Mouse (Mus musculus): Measurements from ENCODE around the gene Lrpprc.

Lrpprc gene

GRCm38 (mm10) chr17:84716252-84716872 is 74.2 kb downstream of the Lrpprc start:
- no peak for DNase-seq (ENCODE audit: low spot score in 2 of 2)

- DNase-seq (ENCODE audit: low spot score in 2 of 2): peak in 1 of 2 experiments; percentile 16
Measured at GRCm38 (mm10) chr17:84714930-84715329, 75.7 kb downstream of the Lrpprc start.

- DNase-seq (ENCODE audit: low spot score in 2 of 2): peak in 1 of 2 experiments; percentile 30
Measured at GRCm38 (mm10) chr17:84713563-84714164, 76.9 kb downstream of the Lrpprc start.

- DNase-seq (ENCODE audit: low spot score in 2 of 2): peak; percentile 68 to 72
Measured at GRCm38 (mm10) chr17:84709403-84709851, 81.2 kb downstream of the Lrpprc start.

GRCm38 (mm10) chr17:84708818-84709217 is 81.8 kb downstream of the Lrpprc start:
- DNase-seq (ENCODE audit: low spot score in 2 of 2): no peak

- DNase-seq (ENCODE audit: low spot score in 2 of 2): no peak
Measured at GRCm38 (mm10) chr17:84707407-84707806, 83.2 kb downstream of the Lrpprc start.

- DNase-seq (ENCODE audit: low spot score in 2 of 2): peak; percentile 79 to 80
Measured at GRCm38 (mm10) chr17:84698727-84699126, 91.9 kb downstream of the Lrpprc start.

GRCm38 (mm10) chr17:84696537-84696936 is 94.1 kb downstream of the Lrpprc start:
- DNase-seq (ENCODE audit: low spot score in 2 of 2): no peak

GRCm38 (mm10) chr17:84693741-84694140 is 96.8 kb downstream of the Lrpprc start:
- DNase-seq (ENCODE audit: low spot score in 2 of 2): no peak

GRCm38 (mm10) chr17:84690111-84690510 is 100.5 kb downstream of the Lrpprc start:
- no peak for DNase-seq (ENCODE audit: low spot score in 2 of 2)

GRCm38 (mm10) chr17:84689316-84689715 is 101.3 kb downstream of the Lrpprc start:
- no peak for DNase-seq (ENCODE audit: low spot score in 2 of 2)

- DNase-seq (ENCODE audit: low spot score in 2 of 2): no peak
Measured at GRCm38 (mm10) chr17:84688834-84689233, 101.8 kb downstream of the Lrpprc start.

GRCm38 (mm10) chr17:84687994-84688393 is 102.6 kb downstream of the Lrpprc start:
- no peak for DNase-seq (ENCODE audit: low spot score in 2 of 2)

GRCm38 (mm10) chr17:84685286-84685685 is 105.3 kb downstream of the Lrpprc start:
- DNase-seq (ENCODE audit: low spot score in 2 of 2): no peak

- DNase-seq (ENCODE audit: low spot score in 2 of 2): no peak
Measured at GRCm38 (mm10) chr17:84684284-84684683, 106.3 kb downstream of the Lrpprc start.

- DNase-seq (ENCODE audit: low spot score in 2 of 2): no peak
Measured at GRCm38 (mm10) chr17:84682734-84683717, 107.6 kb downstream of the Lrpprc start, which contains the start of gene Abcg5. TSS of gene Abcg5 (minus strand) at chr17:84683011.

- no peak for DNase-seq (ENCODE audit: low spot score in 2 of 2)
Measured at GRCm38 (mm10) chr17:84681670-84682069, 108.9 kb downstream of the Lrpprc start.

- no peak for DNase-seq (ENCODE audit: low spot score in 2 of 2)
Measured at GRCm38 (mm10) chr17:84677595-84677994, 113.0 kb downstream of the Lrpprc start.

GRCm38 (mm10) chr17:84675951-84676366 is 114.6 kb downstream of the Lrpprc start, which contains the start of gene Abcg8:
TSS of gene Abcg8 (plus strand) at chr17:84676302.
- DNase-seq (ENCODE audit: low spot score in 2 of 2): no peak

GRCm38 (mm10) chr17:84675204-84675603 is 115.4 kb downstream of the Lrpprc start:
- DNase-seq (ENCODE audit: low spot score in 2 of 2): peak; percentile 42 to 48

- no peak for DNase-seq (ENCODE audit: low spot score in 2 of 2)
Measured at GRCm38 (mm10) chr17:84674048-84674447, 116.5 kb downstream of the Lrpprc start.

Measured in right cerebral cortex, postnatal 10 days (tissue).